Mouse (Mus musculus) G1E (cell line): ENCODE results near the gene Dhrs13.

Experiments used
- CTCF ChIP-seq: IDR thresholded peaks from 2 replicates; pipeline ENCODE4 v1.5.1; 2012; ENCODE audit warnings: low read depth, low read length, inconsistent platforms, mixed read lengths
- GATA1 ChIP-seq: IDR thresholded peaks from 2 replicates; pipeline ENCODE4 v1.6.1; 2012; ENCODE audit warnings: borderline replicate concordance, low read length, inconsistent platforms, mixed read lengths
- POLR2AphosphoS5 ChIP-seq: IDR thresholded peaks from 2 replicates; pipeline ENCODE4 v1.6.1; 2012; ENCODE audit warnings: low read depth, low read length, inconsistent platforms; ENCODE audit not compliant: insufficient replicate concordance
- TAL1 ChIP-seq: conservative IDR thresholded peaks from 2 replicates; pipeline ENCODE4 v1.6.1; 2012; ENCODE audit warnings: low read depth, low read length, inconsistent platforms, mixed read lengths

GRCm38 (mm10) chr11:78044758-78045251 lies 12.7 kb downstream of the Dhrs13 start:
- TF ChIP-seq CTCF (no peak), GATA1 (no peak), TAL1 (no peak), POLR2AphosphoS5 (no peak)
